Mouse (Mus musculus) bone marrow macrophage, adult 2 months (primary cell): ENCODE results near the gene Thada. TPM values are rescaled to one million over a fixed set of nuclear protein-coding genes. Genes with fewer than 3 reads are reported as not detected.

Experiments used
- H3K27ac ChIP-seq: 2 replicates; pipeline ENCODE4 v1.5.1; 2012; ENCODE audit warnings: low read depth, low read length; ENCODE audit not compliant: insufficient read depth
- H3K4me1 ChIP-seq: 2 replicates; pipeline ENCODE4 v1.6.1; 2012; ENCODE audit warnings: low read length; ENCODE audit not compliant: control insufficient read depth, insufficient read depth
- H3K4me3 ChIP-seq: 2 replicates; pipeline ENCODE4 v1.5.1; 2012; ENCODE audit warnings: mild to moderate bottlenecking, low read length, moderate library complexity; ENCODE audit not compliant: insufficient read depth
- CTCF ChIP-seq: IDR thresholded peaks from 2 replicates; pipeline ENCODE4 v1.5.1; 2012; ENCODE audit warnings: low read depth, mild to moderate bottlenecking, low read length, moderate library complexity
- POLR2A ChIP-seq: IDR thresholded peaks from 2 replicates; pipeline ENCODE4 v1.6.1; 2012; ENCODE audit warnings: mild to moderate bottlenecking, low read depth, low read length, borderline replicate concordance
- polyA plus RNA-seq: library from polyadenylated mRNA; stranded (reverse); fragments of >200 nt; gene quantifications from 2 replicates; pipeline ENCODE4 v1.2.4, GENCODE M21; 2012; ENCODE audit not compliant: missing spikeins, insufficient read depth, insufficient read length

Gene Thada
- polyA plus RNA-seq, 1 experiment, result 6.6 TPM

GRCm38 (mm10) chr17:84162211-84162760 lies 303.7 kb downstream of the Thada start:
- peaks cover 1% of the 10 kb centered on the region for H3K4me1 ChIP-seq
- no peak for TF ChIP-seq CTCF
- TF ChIP-seq POLR2A, result no peak
- no peak overlapping the region for H3K27ac ChIP-seq

GRCm38 (mm10) chr17:84161231-84161854 lies 304.7 kb downstream of the Thada start:
- no peak overlapping the region for H3K27ac ChIP-seq
- peaks cover 8% of the 10 kb centered on the region for H3K4me1 ChIP-seq

More at GRCm38 (mm10) chr17:84162211-84162760, 303.7 kb downstream of the Thada start:
- H3K4me3 ChIP-seq, result no peak overlapping the region

GRCm38 (mm10) chr17:84158891-84159290 lies 307.1 kb downstream of the Thada start:
- TF ChIP-seq POLR2A (no peak), CTCF (no peak)
- Histone ChIP-seq H3K4me3 (no peak overlapping the region), H3K27ac (no peak overlapping the region), H3K4me1 (peaks cover 14% of the 10 kb centered on the region)

More at GRCm38 (mm10) chr17:84161231-84161854, 304.7 kb downstream of the Thada start:
- no peak for TF ChIP-seq POLR2A
- TF ChIP-seq CTCF, result no peak
- no peak overlapping the region for H3K4me3 ChIP-seq

- Histone ChIP-seq H3K4me3 (no peak overlapping the region), H3K27ac (no peak overlapping the region), H3K4me1 (peaks cover 14% of the 10 kb centered on the region)
- TF ChIP-seq CTCF (no peak), POLR2A (no peak)
These were observed 307.6 kb downstream of the Thada start for GRCm38 (mm10) chr17:84158461-84158795.

- TF ChIP-seq POLR2A (no peak), CTCF (no peak)
- H3K4me3 ChIP-seq, result no peak overlapping the region
- H3K4me1 ChIP-seq, result peaks cover 17% of the 10 kb centered on the region
- no peak overlapping the region for H3K27ac ChIP-seq
These were observed 308.1 kb downstream of the Thada start for GRCm38 (mm10) chr17:84157743-84158460.

- Histone ChIP-seq H3K27ac (peak overlapping the region; percentile 66), H3K4me1 (peaks cover 25% of the 10 kb centered on the region), H3K4me3 (no peak overlapping the region)
- TF ChIP-seq CTCF (no peak), POLR2A (no peak)
These were observed 309.0 kb downstream of the Thada start for GRCm38 (mm10) chr17:84156748-84157742.

- Histone ChIP-seq H3K27ac (peak overlapping the region; percentile 66; the same call in 1 of the 2 replicates), H3K4me3 (no peak overlapping the region), H3K4me1 (peaks cover 29% of the 10 kb centered on the region)
- TF ChIP-seq POLR2A, result no peak
- TF ChIP-seq CTCF, result no peak
These were observed 309.8 kb downstream of the Thada start for GRCm38 (mm10) chr17:84156227-84156573.

- no peak for TF ChIP-seq CTCF
- no peak for TF ChIP-seq POLR2A
- Histone ChIP-seq H3K4me1 (peaks cover 29% of the 10 kb centered on the region), H3K4me3 (no peak overlapping the region), H3K27ac (no peak overlapping the region)
These were observed 310.3 kb downstream of the Thada start for GRCm38 (mm10) chr17:84155516-84156226.

GRCm38 (mm10) chr17:84155029-84155338 lies 311.0 kb downstream of the Thada start:
- peaks cover 29% of the 10 kb centered on the region for H3K4me1 ChIP-seq
- no peak overlapping the region for H3K4me3 ChIP-seq
- H3K27ac ChIP-seq, result no peak overlapping the region
- TF ChIP-seq POLR2A (no peak), CTCF (no peak)
